Mouse (Mus musculus) kidney, embryonic 14.5 days (tissue): ENCODE results near the gene Ndufa3. TPM values are rescaled to one million over a fixed set of nuclear protein-coding genes. Genes with fewer than 3 reads are reported as not detected.
"Not testable (repeated sequence)": the region's sequence is repeated elsewhere in the genome, so short reads cannot be mapped to it uniquely, and the experiment has no call there.

ENCODE experiments used
- ATAC-seq: fragments of 200-750 bp; cut with Nextera tagmentation; 2 replicates; pipeline ENCODE4 v1.8.0; 2017; ENCODE audit warnings: moderate number of reproducible peaks, mild to moderate bottlenecking, moderate TSS enrichment, moderate library complexity; ENCODE audit not compliant: low FRiP score, low TSS enrichment
- H3K27ac ChIP-seq: fragments of 300-500 bp; sonication (generic); 2 replicates; pipeline ENCODE4 v1.5.1; 2014; ENCODE audit warnings: low read depth, mild to moderate bottlenecking, low read length, moderate library complexity, mixed read lengths
- H3K27me3 ChIP-seq: fragments of 300-500 bp; sonication (generic); 2 replicates; pipeline ENCODE4 v1.6.1; 2014; ENCODE audit warnings: mild to moderate bottlenecking, low read length; ENCODE audit not compliant: control insufficient read depth, insufficient read depth
- H3K36me3 ChIP-seq: fragments of 300-500 bp; sonication (generic); 2 replicates; pipeline ENCODE4 v1.6.1; 2014; ENCODE audit warnings: low read length, mixed read lengths; ENCODE audit not compliant: control insufficient read depth, insufficient read depth
- H3K4me1 ChIP-seq: fragments of 300-500 bp; sonication (generic); 2 replicates; pipeline ENCODE4 v1.6.1; 2014; ENCODE audit warnings: low read length, mixed read lengths; ENCODE audit not compliant: control insufficient read depth, insufficient read depth
- H3K4me2 ChIP-seq: fragments of 300-500 bp; sonication (generic); replicated peaks from 2 replicates; pipeline ENCODE4 v1.6.1; 2014; ENCODE audit warnings: low read depth, mild to moderate bottlenecking, low read length
- H3K4me3 ChIP-seq: fragments of 300-500 bp; sonication (generic); 2 replicates; pipeline ENCODE4 v1.5.1; 2014; ENCODE audit warnings: mild to moderate bottlenecking, low read length
- H3K9ac ChIP-seq: fragments of 300-500 bp; sonication (generic); 2 replicates; pipeline ENCODE4 v1.6.1; 2014; ENCODE audit warnings: low read depth, mild to moderate bottlenecking, low read length, moderate library complexity
- H3K9me3 ChIP-seq: fragments of 300-500 bp; sonication (generic); 2 replicates; pipeline ENCODE4 v1.6.1; 2016; ENCODE audit warnings: low read length; ENCODE audit not compliant: control insufficient read depth
- WGBS: fragments of 180-500 bp; shearing (Covaris S2); extraction: QIAGEN DNeasy Blood & Tissue Kit; methylation state at CpG from one replicate; pipeline ENCODE4 v1.1.7; 2014; 5-methylcytosine and 5-hydroxymethylcytosine counted together
- polyA plus RNA-seq: library from polyadenylated mRNA; unstranded; fragments of >200 nt; fragmentation: Nextera tagmentation; extraction: Ambion mirVana; gene quantifications from 2 replicates; pipeline ENCODE4 v1.2.1, GENCODE M21; 2014

Gene Ndufa3
- polyA plus RNA-seq, 1 experiment from 2014 or later = 463 TPM

DNA sequence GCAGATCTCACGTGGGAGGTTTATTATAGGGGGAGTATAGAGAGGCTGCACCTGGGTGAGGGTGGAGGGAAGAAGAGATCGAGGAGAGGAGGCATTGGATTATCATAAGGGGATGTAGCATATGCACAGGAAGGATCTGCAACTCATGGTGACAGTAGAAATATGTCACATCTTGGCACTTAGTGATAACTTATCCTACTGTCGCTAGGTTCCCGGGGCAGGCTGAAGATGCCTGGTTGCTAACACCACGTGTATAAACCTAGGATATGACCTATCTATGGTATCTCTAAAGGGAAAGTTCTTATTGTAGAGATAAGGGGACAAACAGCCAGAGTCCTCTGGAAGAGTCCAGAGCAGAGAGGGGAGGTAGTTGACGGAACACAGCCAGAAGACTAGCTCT is 31.4 kb upstream of the Ndufa3 start:
- ATAC-seq = no peak
- Histone ChIP-seq H3K4me1 (no peaks in the 10 kb centered on the region), H3K27ac (no peak overlapping the region), H3K4me2 (no peak overlapping the region), H3K9ac (no peak overlapping the region), H3K9me3 (no peaks in the 10 kb centered on the region), H3K4me3 (no peak overlapping the region), H3K27me3 (no peaks in the 10 kb centered on the region), H3K36me3 (no peaks in the 10 kb centered on the region)
- 15% methylated on average over 6 of the region's 6 CpGs for WGBS

DNA sequence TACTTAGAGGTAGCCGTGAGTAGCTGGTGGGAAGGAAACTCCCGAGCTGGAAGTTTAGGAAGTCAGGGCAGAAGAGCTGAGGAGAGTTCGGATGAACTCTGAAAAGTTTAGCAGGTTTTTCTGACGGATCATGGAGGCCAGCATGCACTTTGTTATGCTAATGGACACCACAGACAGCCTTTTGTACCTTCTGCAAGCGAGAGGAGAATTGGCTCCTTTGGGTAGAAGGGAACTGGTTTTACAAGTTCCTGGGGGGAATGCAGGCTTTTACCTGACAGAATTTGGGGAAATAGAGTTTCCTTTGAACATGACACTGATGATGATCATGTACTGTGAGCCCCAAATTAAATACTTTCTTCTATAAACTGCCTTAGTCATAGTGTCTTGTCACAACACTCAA is 30.9 kb upstream of the Ndufa3 start:
- Histone ChIP-seq H3K9me3 (no peaks in the 10 kb centered on the region), H3K4me3 (no peak overlapping the region), H3K9ac (no peak overlapping the region), H3K4me1 (no peaks in the 10 kb centered on the region), H3K36me3 (no peaks in the 10 kb centered on the region), H3K4me2 (no peak overlapping the region), H3K27me3 (no peaks in the 10 kb centered on the region), H3K27ac (no peak overlapping the region)
- ATAC-seq = no peak
- 7% methylated on average over 5 of the region's 5 CpGs for WGBS

DNA sequence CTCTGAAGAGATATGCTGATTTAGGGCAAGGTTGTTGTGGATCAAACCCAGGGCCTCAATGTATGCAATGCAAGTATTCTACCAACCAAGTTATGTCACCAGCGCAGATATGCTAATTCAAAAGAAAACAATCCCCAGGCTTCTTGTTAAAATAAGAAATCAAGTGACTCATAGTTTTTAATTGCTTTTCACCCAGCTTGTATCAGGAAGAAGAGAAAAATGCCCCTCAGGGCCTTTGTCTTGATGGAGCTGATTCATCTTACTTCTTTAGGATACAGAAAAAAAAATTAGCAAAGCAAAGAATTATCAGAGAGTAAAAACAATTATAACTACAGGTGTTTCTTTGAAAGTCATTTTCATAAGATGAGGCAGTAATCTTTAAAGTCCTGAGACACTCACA is 29.9 kb upstream of the Ndufa3 start:
- WGBS = 68% methylated on average over 1 of the region's 1 CpGs

DNA sequence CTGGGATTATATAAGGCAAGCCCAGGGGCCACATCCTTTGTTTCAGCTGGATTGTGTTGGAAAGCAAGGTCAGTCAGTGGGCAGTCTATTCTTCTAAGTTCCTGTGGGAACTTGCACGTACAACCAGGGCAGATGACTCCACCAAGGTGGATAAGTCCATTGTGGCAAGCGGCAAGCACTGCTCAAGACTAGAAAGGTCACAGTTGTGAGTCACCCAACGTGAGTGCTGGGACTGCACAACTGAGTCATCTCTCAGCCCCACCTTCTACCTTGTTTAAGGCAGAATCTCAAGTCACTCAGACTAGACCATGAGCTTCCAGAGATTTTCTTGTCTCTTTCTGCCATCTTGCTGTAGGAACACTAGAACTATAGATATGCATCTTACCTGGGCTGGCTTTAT is 26.6 kb upstream of the Ndufa3 start:
- no peak for ATAC-seq
- 79% methylated on average over 3 of the region's 3 CpGs for WGBS
- Histone ChIP-seq H3K4me1 (no peaks in the 10 kb centered on the region), H3K4me2 (no peak overlapping the region), H3K9ac (no peak overlapping the region), H3K4me3 (no peak overlapping the region), H3K27me3 (no peaks in the 10 kb centered on the region), H3K9me3 (no peaks in the 10 kb centered on the region), H3K27ac (no peak overlapping the region), H3K36me3 (no peaks in the 10 kb centered on the region)

More for the DNA sequence above, 29.9 kb upstream of the Ndufa3 start:
- Histone ChIP-seq H3K27ac (no peak overlapping the region), H3K9ac (no peak overlapping the region), H3K27me3 (no peaks in the 10 kb centered on the region), H3K9me3 (no peaks in the 10 kb centered on the region), H3K36me3 (no peaks in the 10 kb centered on the region), H3K4me3 (no peak overlapping the region), H3K4me2 (no peak overlapping the region), H3K4me1 (no peaks in the 10 kb centered on the region)
- ATAC-seq = no peak

DNA sequence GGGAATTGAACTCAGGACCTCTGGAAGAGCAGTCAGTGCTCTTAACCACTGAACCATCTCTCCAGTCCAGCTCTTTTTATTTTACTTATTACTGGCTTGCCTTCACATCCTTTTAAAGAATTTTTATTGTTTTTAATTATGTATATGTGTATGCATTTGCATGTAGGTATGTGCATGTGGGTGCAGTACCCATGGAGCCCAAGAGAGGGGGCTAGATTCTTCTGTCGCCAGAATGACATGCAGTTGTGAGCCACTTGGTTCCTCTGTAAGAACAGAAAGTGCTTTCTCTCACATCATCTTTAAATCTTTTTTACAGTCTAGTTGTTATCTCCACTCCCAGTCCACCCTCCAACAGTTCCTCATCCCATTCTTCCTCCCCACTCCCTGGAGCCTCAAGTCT is 25.6 kb upstream of the Ndufa3 start:
- no peak overlapping the region for H3K9ac ChIP-seq
- no peak for ATAC-seq
- H3K4me2 ChIP-seq = no peak overlapping the region
- H3K9me3 ChIP-seq = no peaks in the 10 kb centered on the region
- H3K27me3 ChIP-seq = no peaks in the 10 kb centered on the region
- H3K27ac ChIP-seq = no peak overlapping the region
- no peaks in the 10 kb centered on the region for H3K4me1 ChIP-seq
- 85% methylated on average over 1 of the region's 1 CpGs for WGBS
- H3K4me3 ChIP-seq = no peak overlapping the region
- H3K36me3 ChIP-seq = no peaks in the 10 kb centered on the region

DNA sequence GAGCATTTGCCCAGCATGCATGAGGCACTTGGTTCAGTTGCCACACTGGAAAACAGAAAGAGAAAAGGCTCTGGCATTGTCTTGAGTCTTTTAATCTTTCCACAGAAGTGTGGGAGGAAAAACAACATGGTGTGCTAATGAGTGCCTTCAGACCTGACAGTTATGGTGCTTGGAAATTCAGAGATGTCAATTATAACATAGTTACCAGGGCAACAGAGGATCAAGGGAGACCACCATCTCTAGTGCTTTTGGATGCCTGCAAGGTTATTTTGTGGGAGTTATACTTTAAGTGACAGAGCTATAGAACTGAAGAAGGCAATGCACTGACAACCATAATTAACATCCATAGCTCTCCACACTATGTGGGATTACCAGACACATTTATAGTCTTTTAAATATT is 23.3 kb upstream of the Ndufa3 start:
- Histone ChIP-seq H3K4me1 (no peaks in the 10 kb centered on the region), H3K4me2 (no peak overlapping the region), H3K27ac (no peak overlapping the region), H3K36me3 (no peaks in the 10 kb centered on the region), H3K9me3 (no peaks in the 10 kb centered on the region), H3K4me3 (no peak overlapping the region), H3K9ac (no peak overlapping the region), H3K27me3 (no peaks in the 10 kb centered on the region)
- no peak for ATAC-seq

DNA sequence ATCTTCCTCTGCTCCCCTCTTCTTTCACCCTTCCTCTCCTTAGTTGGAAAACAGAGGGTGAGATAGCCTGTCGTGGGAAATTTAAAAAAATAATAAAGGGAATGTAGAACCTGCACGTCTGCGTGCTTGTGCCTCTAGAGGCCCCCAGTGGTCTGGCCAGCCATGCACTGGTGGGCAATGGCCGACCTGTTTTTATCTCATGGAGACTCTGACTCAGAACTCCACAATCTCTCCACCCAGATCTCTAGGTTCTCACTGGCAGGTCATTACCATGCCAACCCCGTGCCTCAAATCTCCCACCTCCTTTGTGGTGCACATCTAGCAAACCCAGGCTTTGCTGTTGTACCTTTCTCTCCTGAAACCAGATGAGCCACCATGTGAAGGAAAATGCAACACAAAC is 22.5 kb upstream of the Ndufa3 start:
- ATAC-seq = peak; percentile 64; the same call in 1 of the 2 replicates
- H3K4me3 ChIP-seq = no peak overlapping the region
- H3K9me3 ChIP-seq = no peaks in the 10 kb centered on the region
- no peak overlapping the region for H3K9ac ChIP-seq
- no peaks in the 10 kb centered on the region for H3K4me1 ChIP-seq
- H3K36me3 ChIP-seq = no peaks in the 10 kb centered on the region
- WGBS = 13% methylated on average over 5 of the region's 5 CpGs
- peak overlapping the region; percentile 11; the same call in 1 of the 2 replicates for H3K4me2 ChIP-seq
- no peak overlapping the region for H3K27ac ChIP-seq
- H3K27me3 ChIP-seq = no peaks in the 10 kb centered on the region

DNA sequence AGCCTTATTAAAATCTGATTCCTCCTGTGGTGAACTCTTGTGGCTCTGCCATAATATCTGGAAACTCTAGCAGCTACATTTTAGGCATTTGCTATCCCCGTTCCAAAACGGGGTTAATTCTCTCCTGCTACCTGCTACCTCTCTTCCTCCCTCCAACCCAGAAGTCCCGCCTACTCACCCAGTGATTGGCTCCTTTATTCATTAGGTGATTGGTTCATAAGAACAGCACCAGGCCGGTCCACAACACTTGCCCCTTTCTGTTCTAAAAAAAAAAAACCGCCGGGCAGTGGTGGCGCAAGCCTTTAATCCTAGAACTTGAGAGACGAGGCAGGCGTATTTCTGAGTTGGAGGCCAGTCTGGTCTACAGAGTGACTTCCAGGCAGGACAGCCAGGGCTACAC is 22.0 kb upstream of the Ndufa3 start:
- H3K27me3 ChIP-seq = no peaks in the 10 kb centered on the region
- no peaks in the 10 kb centered on the region for H3K4me1 ChIP-seq
- 10% methylated on average over 9 of the region's 9 CpGs for WGBS
- H3K9me3 ChIP-seq = no peaks in the 10 kb centered on the region
- ATAC-seq = peak; percentile 32; the same call in 1 of the 2 replicates
- H3K4me2 ChIP-seq = peak overlapping the region; percentile 11
- H3K27ac ChIP-seq = no peak overlapping the region
- no peak overlapping the region for H3K4me3 ChIP-seq
- no peak overlapping the region for H3K9ac ChIP-seq
- no peaks in the 10 kb centered on the region for H3K36me3 ChIP-seq

DNA sequence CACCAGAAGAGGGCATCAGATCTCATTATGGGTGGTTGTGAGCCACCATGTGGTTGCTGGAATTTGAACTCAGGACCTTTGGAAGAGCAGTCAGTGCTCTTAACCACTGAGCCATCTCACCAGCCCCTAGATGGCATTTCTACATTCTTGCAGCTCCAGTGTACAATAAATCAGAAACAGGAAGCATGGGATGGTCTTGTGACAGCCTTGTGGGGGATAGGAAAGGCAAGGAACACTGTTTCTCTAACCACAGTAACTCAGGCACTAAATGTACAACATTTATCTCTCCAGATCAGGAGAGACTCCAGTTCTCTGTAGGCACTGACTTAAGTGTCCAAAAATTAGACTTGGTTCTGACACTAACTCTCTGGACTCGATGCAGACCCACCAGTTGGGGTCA is 19.4 kb upstream of the Ndufa3 start:
- not testable (repeated sequence) for H3K4me1 ChIP-seq, H3K27me3 ChIP-seq, H3K4me3 ChIP-seq, H3K4me2 ChIP-seq, ATAC-seq, H3K36me3 ChIP-seq, H3K9me3 ChIP-seq, H3K27ac ChIP-seq, H3K9ac ChIP-seq
- WGBS = 75% methylated on average over 1 of the region's 1 CpGs

DNA sequence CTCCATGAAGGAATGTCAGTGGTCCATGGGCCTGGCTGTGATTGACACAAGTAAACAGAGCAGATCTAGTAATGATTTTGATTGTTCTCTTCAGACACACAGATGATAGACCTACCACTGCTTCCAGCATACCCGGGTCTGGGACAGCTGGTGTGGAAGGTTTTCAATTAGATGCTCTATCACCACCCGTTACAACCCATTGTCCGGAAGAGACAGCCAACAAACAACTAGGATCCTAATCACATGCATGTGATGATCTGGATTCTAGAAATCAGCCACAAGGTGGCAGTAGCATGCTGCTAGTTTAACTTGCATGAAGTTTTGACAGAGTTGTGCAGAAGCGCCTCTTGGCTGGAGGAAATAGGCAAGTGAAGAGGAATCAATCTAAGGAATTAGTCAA is 16.1 kb upstream of the Ndufa3 start:
- no peak overlapping the region for H3K27ac ChIP-seq
- ATAC-seq = peak; percentile 21; the same call in 1 of the 2 replicates
- no peaks in the 10 kb centered on the region for H3K27me3 ChIP-seq
- H3K36me3 ChIP-seq = no peaks in the 10 kb centered on the region
- 7% methylated on average over 4 of the region's 4 CpGs for WGBS
- H3K9me3 ChIP-seq = no peaks in the 10 kb centered on the region
- H3K4me1 ChIP-seq = no peaks in the 10 kb centered on the region
- no peak overlapping the region for H3K4me3 ChIP-seq
- no peak overlapping the region for H3K4me2 ChIP-seq
- H3K9ac ChIP-seq = no peak overlapping the region
